Mouse (Mus musculus): Measurements from ENCODE around the gene Acad9. TPM values are rescaled to one million over a fixed set of nuclear protein-coding genes. Genes with fewer than 3 reads are reported as not detected.
"Not testable (repeated sequence)": the region's sequence is repeated elsewhere in the genome, so short reads cannot be mapped to it uniquely, and the experiment has no call there.

The Acad9 gene
- polyA plus RNA-seq, 1 experiment, result 0.29 TPM

DNA sequence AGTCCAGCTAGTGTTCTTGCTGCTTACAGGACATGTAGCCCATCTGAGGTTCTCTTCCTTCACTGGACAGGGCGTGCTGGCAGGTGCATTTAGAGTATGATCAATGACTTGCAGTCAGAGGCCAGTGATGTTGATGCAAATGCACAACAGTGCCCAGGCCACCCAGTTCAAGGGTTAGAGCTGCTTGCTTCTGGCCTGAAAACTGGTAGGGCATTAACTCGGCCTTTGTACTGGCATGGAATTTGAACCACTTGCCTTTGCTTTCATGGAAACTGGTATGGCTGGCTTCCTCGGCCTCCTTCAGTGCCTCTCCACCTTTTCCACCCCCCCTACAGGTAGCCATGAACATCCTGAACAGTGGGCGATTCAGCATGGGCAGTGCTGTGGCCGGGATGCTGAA, 14.1 kb downstream of the Acad9 start:
- peaks cover 90% of the 10 kb centered on the region for H3K36me3 ChIP-seq (ENCODE audit: control insufficient read depth)
- H3K27me3 ChIP-seq (ENCODE audit: control insufficient read depth), result no peaks in the 10 kb centered on the region

DNA sequence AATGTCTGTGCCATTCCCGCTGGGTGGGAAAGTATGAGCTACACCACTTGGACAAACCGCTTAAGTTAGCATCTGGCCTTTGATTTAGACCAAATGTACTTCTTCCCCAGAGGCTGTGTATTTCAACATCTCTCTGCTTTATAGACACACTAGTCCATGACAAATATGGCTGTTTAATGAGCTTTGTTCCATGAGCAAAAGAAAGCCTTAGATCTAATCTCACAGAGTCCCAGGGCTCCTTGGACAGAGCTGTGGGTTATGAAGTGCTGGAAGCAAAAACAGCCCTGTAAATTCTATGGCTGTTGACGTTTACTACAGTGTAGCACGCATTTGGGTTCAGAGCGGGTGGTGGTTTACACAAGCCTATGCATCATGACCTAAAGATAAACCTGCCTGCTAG, 15.0 kb downstream of the Acad9 start:
- H3K9me3 ChIP-seq (ENCODE audit: control insufficient read depth, low read length), result no peaks in the 10 kb centered on the region
- no peaks in the 10 kb centered on the region for H3K4me1 ChIP-seq (ENCODE audit: control insufficient read depth)
- H3K4me3 ChIP-seq (replicated peaks), result no peak overlapping the region
- TF ChIP-seq TAL1 (IDR thresholded peaks at IDR 0.05; ENCODE audit: low read length) (no peak), GATA1 (IDR thresholded peaks at IDR 0.05; ENCODE audit: low read length) (no peak)
- no peaks in the 10 kb centered on the region for H3K27me3 ChIP-seq (ENCODE audit: control insufficient read depth)
- H3K36me3 ChIP-seq (ENCODE audit: control insufficient read depth), result peaks cover 90% of the 10 kb centered on the region

More for the DNA sequence above, 14.1 kb downstream of the Acad9 start:
- Histone ChIP-seq H3K4me3 (replicated peaks) (no peak overlapping the region), H3K4me1 (ENCODE audit: control insufficient read depth) (no peaks in the 10 kb centered on the region), H3K9me3 (ENCODE audit: control insufficient read depth, low read length) (no peaks in the 10 kb centered on the region)
- TF ChIP-seq TAL1 (IDR thresholded peaks at IDR 0.05; ENCODE audit: low read length) (no peak), GATA1 (IDR thresholded peaks at IDR 0.05; ENCODE audit: low read length) (no peak)

DNA sequence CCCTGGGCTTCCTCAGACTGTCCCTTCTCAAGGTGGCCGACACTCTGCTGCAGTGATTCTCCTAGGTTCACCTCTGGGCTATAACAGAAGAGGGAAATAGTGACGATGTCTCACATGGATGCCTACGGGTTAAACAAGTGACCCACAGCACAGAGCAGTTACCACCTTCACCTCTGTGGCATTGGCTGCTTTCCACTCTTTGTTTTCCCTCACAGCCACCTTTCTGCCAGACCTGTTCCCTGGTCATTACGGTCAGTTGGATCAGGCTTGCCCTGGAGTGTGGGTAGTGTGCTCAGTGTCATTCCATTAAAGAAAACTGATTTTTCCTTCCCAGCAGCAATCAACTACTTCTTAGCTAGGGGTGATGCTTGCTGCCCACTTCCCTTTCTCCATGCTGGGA, 17.1 kb downstream of the Acad9 start:
- no peak for TF ChIP-seq TAL1 (IDR thresholded peaks at IDR 0.05; ENCODE audit: low read length)
- TF ChIP-seq GATA1 (IDR thresholded peaks at IDR 0.05; ENCODE audit: low read length), result no peak
- no peak overlapping the region for H3K4me3 ChIP-seq (replicated peaks)
- H3K9me3 ChIP-seq (ENCODE audit: control insufficient read depth, low read length), result no peaks in the 10 kb centered on the region
- no peaks in the 10 kb centered on the region for H3K27me3 ChIP-seq (ENCODE audit: control insufficient read depth)
- no peaks in the 10 kb centered on the region for H3K4me1 ChIP-seq (ENCODE audit: control insufficient read depth)
- peaks cover 88% of the 10 kb centered on the region for H3K36me3 ChIP-seq (ENCODE audit: control insufficient read depth)

DNA sequence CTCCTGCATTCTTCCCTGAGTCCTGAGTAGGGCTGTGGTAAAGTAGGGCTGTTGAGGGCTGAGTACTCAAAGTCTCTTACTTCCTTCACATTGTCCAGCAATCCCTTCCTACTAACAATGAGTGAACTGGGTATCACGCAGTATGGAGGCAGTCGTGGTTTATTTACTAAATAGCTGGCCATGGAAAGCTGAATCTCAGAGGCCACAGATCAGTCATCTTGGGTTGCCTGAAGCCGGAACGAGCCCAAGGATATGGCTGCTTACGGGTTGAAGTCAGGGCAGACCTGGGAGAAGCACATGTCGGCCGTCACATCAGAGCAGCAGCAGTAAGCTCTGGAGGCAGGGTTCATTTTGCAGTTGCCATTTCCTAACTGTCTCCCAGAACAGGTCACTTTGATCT, 17.6 kb downstream of the Acad9 start:
- H3K27me3 ChIP-seq (ENCODE audit: control insufficient read depth), result no peaks in the 10 kb centered on the region
- no peak for TF ChIP-seq GATA1 (IDR thresholded peaks at IDR 0.05; ENCODE audit: low read length)
- TF ChIP-seq TAL1 (IDR thresholded peaks at IDR 0.05; ENCODE audit: low read length), result no peak
- peaks cover 88% of the 10 kb centered on the region for H3K36me3 ChIP-seq (ENCODE audit: control insufficient read depth)
- no peaks in the 10 kb centered on the region for H3K9me3 ChIP-seq (ENCODE audit: control insufficient read depth, low read length)
- H3K4me3 ChIP-seq (replicated peaks), result no peak overlapping the region
- no peaks in the 10 kb centered on the region for H3K4me1 ChIP-seq (ENCODE audit: control insufficient read depth)

DNA sequence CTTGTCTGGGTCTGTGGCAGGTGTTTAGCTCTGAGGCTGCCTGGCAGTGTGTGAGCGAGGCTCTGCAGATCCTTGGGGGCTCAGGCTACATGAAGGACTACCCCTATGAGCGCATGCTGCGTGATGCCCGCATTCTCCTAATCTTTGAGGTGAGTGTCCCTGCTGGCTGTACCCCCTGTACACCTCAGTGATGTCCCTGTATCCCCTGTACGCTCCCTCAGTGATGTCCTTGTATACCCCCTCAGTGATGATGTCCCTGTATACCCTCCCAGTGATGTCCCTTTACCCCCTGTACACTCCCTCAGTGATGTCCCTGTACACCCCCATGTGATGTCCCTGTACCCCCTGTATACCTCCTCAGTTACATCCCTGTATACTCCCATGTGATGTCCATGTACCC, 19.6 kb downstream of the Acad9 start:
- TF ChIP-seq GATA1 (IDR thresholded peaks at IDR 0.05; ENCODE audit: low read length) (no peak), TAL1 (IDR thresholded peaks at IDR 0.05; ENCODE audit: low read length) (no peak)
- Histone ChIP-seq H3K27me3 (ENCODE audit: control insufficient read depth) (no peaks in the 10 kb centered on the region), H3K9me3 (ENCODE audit: control insufficient read depth, low read length) (no peaks in the 10 kb centered on the region), H3K4me3 (replicated peaks) (no peak overlapping the region), H3K36me3 (ENCODE audit: control insufficient read depth) (peaks cover 90% of the 10 kb centered on the region), H3K4me1 (ENCODE audit: control insufficient read depth) (no peaks in the 10 kb centered on the region)

DNA sequence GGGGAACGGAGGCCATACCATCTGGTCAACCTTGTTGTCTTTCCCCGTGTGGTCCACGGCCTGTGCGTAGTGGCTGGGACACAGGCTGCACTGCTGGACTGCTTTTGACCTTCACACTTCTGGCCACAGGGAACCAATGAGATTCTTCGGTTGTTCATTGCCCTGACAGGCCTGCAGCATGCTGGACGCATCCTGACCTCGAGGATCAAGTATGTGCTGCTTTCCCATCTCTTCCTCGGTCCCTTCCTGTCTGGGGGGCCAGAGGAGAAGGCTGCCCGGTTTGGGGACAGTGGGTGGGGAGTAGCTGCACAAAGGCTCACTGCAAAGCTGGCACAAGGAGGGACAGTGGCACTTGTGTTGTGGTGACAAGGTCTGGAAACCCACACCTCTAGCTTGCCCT, 21.8 kb downstream of the Acad9 start:
- Histone ChIP-seq H3K4me3 (replicated peaks) (no peak overlapping the region), H3K9me3 (ENCODE audit: control insufficient read depth, low read length) (no peaks in the 10 kb centered on the region), H3K27me3 (ENCODE audit: control insufficient read depth) (no peaks in the 10 kb centered on the region), H3K36me3 (ENCODE audit: control insufficient read depth) (peaks cover 74% of the 10 kb centered on the region), H3K4me1 (ENCODE audit: control insufficient read depth) (no peaks in the 10 kb centered on the region)
- no peak for TF ChIP-seq GATA1 (IDR thresholded peaks at IDR 0.05; ENCODE audit: low read length)
- no peak for TF ChIP-seq TAL1 (IDR thresholded peaks at IDR 0.05; ENCODE audit: low read length)

DNA sequence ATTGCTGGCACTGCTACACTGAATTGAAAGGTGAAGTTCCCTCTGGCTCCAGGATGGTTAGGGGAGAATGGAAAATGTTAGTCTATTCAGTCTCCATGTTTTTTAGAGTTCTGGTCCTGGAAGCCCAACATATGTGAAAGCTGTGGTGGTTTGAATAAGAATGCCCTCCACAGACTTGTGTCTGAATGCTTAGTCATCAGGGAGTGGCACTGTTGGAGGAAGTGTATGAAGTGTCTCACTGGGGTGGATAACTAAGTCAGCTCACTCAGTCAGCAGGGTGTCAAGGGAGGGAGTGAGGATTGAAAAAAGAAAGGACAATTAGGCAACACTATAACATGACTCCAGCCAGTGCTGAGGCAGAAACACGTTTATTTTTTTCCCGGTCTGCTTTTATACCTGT, 29.6 kb downstream of the Acad9 start:
- H3K4me3 ChIP-seq (replicated peaks), result no peak overlapping the region

DNA sequence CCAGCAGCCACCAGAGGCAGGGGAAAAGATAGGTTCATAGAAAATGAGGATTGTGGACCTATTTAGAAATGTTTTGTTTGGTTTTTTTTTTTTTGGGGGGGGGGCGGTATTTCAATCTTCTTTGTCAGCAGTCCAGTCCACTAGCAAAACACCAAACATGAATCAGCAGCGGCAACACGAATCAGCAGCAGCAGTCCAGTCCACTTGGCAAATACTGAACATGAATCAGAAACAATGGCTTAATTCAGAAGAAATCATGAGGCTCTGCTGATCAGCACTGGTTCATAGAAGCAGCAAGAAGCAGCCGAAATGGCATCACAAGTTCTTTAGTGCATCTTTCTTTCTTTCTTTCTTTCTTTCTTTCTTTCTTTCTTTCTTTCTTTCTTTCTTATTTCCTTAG, 50.3 kb downstream of the Acad9 start:
- Histone ChIP-seq H3K27me3 (ENCODE audit: control insufficient read depth) (no peaks in the 10 kb centered on the region), H3K4me3 (replicated peaks) (no peak overlapping the region), H3K9me3 (ENCODE audit: control insufficient read depth, low read length) (no peaks in the 10 kb centered on the region), H3K36me3 (ENCODE audit: control insufficient read depth) (no peaks in the 10 kb centered on the region), H3K4me1 (ENCODE audit: control insufficient read depth) (no peaks in the 10 kb centered on the region)
- TF ChIP-seq GATA1 (IDR thresholded peaks at IDR 0.05; ENCODE audit: low read length) (no peak), TAL1 (IDR thresholded peaks at IDR 0.05; ENCODE audit: low read length) (no peak)

More for the DNA sequence above, 29.6 kb downstream of the Acad9 start:
- H3K36me3 ChIP-seq (ENCODE audit: control insufficient read depth), result peaks cover 6% of the 10 kb centered on the region
- TF ChIP-seq GATA1 (IDR thresholded peaks at IDR 0.05; ENCODE audit: low read length), result no peak
- no peak for TF ChIP-seq TAL1 (IDR thresholded peaks at IDR 0.05; ENCODE audit: low read length)
- H3K27me3 ChIP-seq (ENCODE audit: control insufficient read depth), result no peaks in the 10 kb centered on the region
- no peaks in the 10 kb centered on the region for H3K9me3 ChIP-seq (ENCODE audit: control insufficient read depth, low read length)
- no peaks in the 10 kb centered on the region; the same call in 1 of the 2 replicates for H3K4me1 ChIP-seq (ENCODE audit: control insufficient read depth)

DNA sequence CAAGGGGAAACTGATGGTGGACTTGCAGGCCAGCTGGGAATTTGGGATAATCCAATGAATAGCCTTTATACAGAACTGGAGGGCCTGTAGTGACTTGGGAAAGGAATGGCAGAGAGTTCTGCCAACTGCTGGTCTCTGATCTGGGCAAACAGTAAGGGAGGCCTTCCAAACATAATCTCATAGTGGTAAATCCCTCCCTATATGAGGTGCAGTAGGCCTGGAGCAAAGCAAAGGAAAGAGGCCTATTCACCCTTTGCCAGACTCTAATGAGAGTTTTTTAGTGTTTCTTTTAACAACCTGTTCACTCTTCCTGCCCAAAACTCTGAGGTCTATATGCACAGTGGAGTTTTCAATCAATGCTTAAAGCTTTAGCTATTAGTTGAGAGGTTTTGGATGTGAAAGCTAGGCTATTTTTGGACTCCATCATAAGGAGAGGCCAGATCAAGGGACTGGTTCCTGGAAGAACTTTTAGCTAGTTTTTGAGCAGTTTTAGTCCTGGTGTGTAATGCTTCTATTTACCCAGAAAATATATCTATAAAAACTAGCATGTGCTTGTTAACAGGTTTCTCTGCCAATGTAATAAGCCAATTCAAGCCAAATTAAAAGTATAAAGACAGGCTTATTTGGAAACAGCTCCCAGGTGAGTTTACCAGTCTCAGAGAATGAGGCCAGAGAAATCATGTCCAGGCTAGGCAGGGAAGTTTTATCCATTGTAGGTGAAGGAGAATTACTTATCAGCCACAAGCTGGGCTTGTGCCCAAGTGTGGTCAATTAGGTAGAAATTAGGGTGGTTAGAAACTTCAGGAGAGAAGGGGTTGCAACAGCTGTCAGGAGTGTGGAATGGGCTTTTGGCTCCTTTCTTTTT, 54.1 kb downstream of the Acad9 start:
- no peaks in the 10 kb centered on the region for H3K27me3 ChIP-seq (ENCODE audit: control insufficient read depth)

DNA sequence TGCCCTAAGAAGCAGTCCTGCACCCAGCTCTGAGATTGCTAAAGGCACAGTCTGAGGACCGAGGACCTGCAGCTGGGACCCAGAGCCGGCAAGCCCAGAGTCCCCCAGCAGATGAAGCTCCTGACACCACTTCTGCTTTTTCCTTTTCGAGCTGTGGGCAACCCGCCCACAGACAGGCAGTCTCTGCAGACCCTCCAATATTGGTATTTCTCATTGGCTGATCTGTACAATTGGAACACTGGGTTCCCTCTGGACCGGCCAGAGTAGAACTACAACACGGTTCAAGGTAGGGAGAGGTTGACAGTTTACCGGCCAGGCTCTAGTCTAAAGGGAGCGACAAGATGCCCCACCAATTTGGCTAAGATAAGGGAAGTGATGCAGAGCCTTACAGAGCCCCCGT, 60.4 kb downstream of the Acad9 start:
- not testable (repeated sequence) for H3K36me3 ChIP-seq (ENCODE audit: control insufficient read depth); H3K27me3 ChIP-seq (ENCODE audit: control insufficient read depth); H3K4me1 ChIP-seq (ENCODE audit: control insufficient read depth); H3K4me3 ChIP-seq (replicated peaks)
- peaks cover 13% of the 10 kb centered on the region for H3K9me3 ChIP-seq (ENCODE audit: control insufficient read depth, low read length)

More for the DNA sequence above, 54.1 kb downstream of the Acad9 start:
- Histone ChIP-seq H3K9me3 (ENCODE audit: control insufficient read depth, low read length) (peaks cover 8% of the 10 kb centered on the region), H3K4me3 (replicated peaks) (no peak overlapping the region), H3K4me1 (ENCODE audit: control insufficient read depth) (no peaks in the 10 kb centered on the region), H3K36me3 (ENCODE audit: control insufficient read depth) (no peaks in the 10 kb centered on the region)
- TF ChIP-seq TAL1 (IDR thresholded peaks at IDR 0.05; ENCODE audit: low read length), result no peak
- no peak for TF ChIP-seq GATA1 (IDR thresholded peaks at IDR 0.05; ENCODE audit: low read length)
